Mouse (Mus musculus) brain, embryonic 14.5 days (tissue): ENCODE measurements at regions not wholly inside any gene's neighbourhood (a gene's known extent, or its start where the extent isn't known, plus 50 kb on each side); places are given as distances from the start of the nearest gene placed in this dataset.

Experiments used
- CTCF ChIP-seq: fragments of 200-500 bp; IDR thresholded peaks from 2 replicates; pipeline ENCODE4 v1.5.1; 2012; ENCODE audit warnings: inconsistent platforms, mild to moderate bottlenecking, moderate library complexity, borderline replicate concordance; ENCODE audit not compliant: insufficient read depth, insufficient read length; ENCODE audit errors: extremely low read depth
- POLR2A ChIP-seq: fragments of 200-500 bp; IDR thresholded peaks from 2 replicates; pipeline ENCODE4 v1.6.1; 2012; ENCODE audit warnings: mild to moderate bottlenecking, inconsistent platforms, borderline replicate concordance; ENCODE audit not compliant: poor library complexity, insufficient read depth, insufficient read length, severe bottlenecking; ENCODE audit errors: extremely low read depth

DNA sequence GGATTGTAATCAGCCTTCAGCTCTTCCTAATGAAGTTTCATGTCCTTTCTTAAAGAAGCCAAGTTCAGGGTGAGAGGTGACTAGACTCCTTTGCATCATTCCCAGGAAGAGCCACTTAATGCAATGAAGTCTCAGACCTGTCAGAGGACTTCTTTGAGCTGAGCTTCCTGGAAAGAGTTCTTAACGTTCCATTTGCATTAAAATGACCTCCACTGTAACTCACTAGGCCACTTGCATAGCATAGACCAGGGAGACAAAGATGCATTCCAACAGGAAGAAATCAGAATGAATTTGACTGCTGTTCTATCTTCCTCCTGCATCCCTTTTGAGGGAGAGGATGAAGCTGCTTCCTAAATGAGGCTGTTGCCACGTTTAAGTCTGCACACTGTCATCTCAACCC is 71.5 kb downstream of the Qdpr start:
- TF ChIP-seq POLR2A: no peak
- TF ChIP-seq CTCF: no peak
